Mouse (Mus musculus) spleen, adult 2 months (tissue): Measurements from ENCODE around the gene Gstt1.

Experiments
- CTCF ChIP-seq: fragments of 200-500 bp; IDR thresholded peaks from 2 replicates; pipeline ENCODE4 v1.5.1; 2011; ENCODE audit warnings: mild to moderate bottlenecking, inconsistent platforms; ENCODE audit not compliant: insufficient read depth, insufficient read length, insufficient replicate concordance; ENCODE audit errors: extremely low read depth
- POLR2A ChIP-seq: fragments of 200-500 bp; IDR thresholded peaks from 2 replicates; pipeline ENCODE4 v1.6.1; 2011; ENCODE audit warnings: low read depth, low read length, inconsistent platforms

DNA sequence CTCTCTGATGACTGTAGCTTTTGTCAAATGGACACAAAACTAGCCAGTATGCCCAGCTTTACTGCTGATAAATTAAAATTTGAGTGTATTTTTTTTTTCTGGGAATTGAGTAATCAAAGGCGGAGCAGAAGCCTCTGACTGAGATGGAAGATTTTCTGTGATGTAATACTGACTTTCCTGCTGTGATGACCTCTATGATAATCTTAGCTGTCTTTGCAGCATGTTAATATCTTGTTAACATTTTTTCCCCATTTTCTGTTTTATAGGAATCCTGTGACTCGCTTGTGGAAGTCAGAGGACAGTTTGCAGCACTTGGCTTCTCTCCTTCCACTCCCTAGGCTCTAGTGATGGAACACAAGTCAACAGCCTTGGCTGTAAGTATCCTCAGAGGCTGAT lies 31.9 kb upstream of the Gstt1 start:
- no peak for TF ChIP-seq POLR2A
- no peak for TF ChIP-seq CTCF
